Comparison of ENCODE assay signal across 13 mouse cellular contexts in the genomic region with DNA sequence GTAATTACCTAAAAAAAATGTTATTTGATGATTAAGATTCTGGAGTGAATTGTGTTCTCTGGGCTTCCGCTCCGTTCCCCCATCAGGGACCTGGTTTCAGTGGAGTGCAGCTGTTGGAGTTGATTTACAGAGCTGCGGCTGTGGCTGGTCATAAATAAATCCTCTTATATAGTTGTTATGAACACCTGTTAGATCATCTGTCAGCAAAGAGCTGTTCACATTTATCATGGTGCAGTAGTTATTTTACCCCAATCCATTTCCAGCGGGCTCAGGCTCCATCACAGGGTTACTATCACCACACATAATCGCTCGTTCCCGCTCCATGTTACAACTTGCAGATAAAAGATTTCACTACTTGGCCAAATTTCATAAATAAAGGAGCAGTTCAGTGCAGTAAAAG.
"Had no signal": no experiment of that assay in that cellular context is flagged by ENCODE, and none has a peak within 500 bp of the region (broad histone marks: within the 10 kb centered on the region; RNA-seq: fewer than 3 reads in every experiment).

No protein-coding gene starts in this region.

- H3K9me3 ChIP-seq: limb, embryonic 12.5 days; liver, embryonic 12.5 days; megakaryocyte, embryonic 14.5 days; midbrain, embryonic 13.5 days; neural tube, embryonic 12.5 days had no signal

- H3K4me3 ChIP-seq: left cerebral cortex, adult 2 months; limb, embryonic 12.5 days; liver, embryonic 12.5 days; megakaryocyte, embryonic 14.5 days; midbrain, embryonic 13.5 days; neural tube, embryonic 12.5 days had no signal

- DNase-seq: kidney, adult 8-10 months; lung, postnatal 14 days; thymus, postnatal 36 days had no signal

- H3K4me1 ChIP-seq: liver, embryonic 12.5 days; megakaryocyte, embryonic 14.5 days had no signal

- H3K9ac ChIP-seq: limb, embryonic 12.5 days; liver, embryonic 12.5 days; lung, embryonic 14.5 days; midbrain, embryonic 13.5 days; neural tube, embryonic 12.5 days had no signal

- ATAC-seq: inflammation-experienced regulatory T-cells, adult 6 months; intestine, postnatal 0 days; liver, embryonic 12.5 days; midbrain, embryonic 13.5 days had no signal

- H3K27ac ChIP-seq: left cerebral cortex, adult 2 months; limb, embryonic 12.5 days; liver, embryonic 12.5 days; macrophage; midbrain, embryonic 13.5 days; neural tube, embryonic 12.5 days had no signal

- H3K4me2 ChIP-seq: limb, embryonic 12.5 days; liver, embryonic 12.5 days; lung, embryonic 14.5 days; midbrain, embryonic 13.5 days; neural tube, embryonic 12.5 days had no signal

- H3K36me3 ChIP-seq: limb, embryonic 12.5 days; liver, embryonic 12.5 days; midbrain, embryonic 13.5 days; neural tube, embryonic 12.5 days had no signal
